Mouse (Mus musculus): Measurements from ENCODE around the gene Uqcrfs1. TPM values are rescaled to one million over a fixed set of nuclear protein-coding genes. Genes with fewer than 3 reads are reported as not detected.

Gene Uqcrfs1
- total and polyA plus RNA-seq, 3 experiments: 154 to 292 (median 173) TPM

DNA sequence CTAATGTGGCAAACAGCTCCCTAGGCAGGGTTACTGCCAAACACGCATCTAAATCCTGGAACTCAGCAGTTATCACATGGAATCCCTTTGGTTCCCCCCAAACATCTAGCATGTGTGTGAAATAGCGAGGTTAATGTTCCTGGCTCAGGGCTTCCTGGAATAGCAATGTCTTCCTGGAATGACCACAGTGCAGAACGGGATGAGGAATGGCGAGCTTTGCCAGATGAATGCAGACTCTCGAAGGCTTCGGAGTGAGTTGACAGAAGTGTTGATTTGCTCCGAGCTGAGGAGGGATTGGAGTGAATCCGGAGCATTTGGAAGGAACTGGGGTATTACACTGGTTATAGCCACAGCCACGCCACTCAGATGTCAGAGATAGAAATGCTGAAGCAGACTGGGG, 21.2 kb downstream of the Uqcrfs1 start:
- no peak for TF ChIP-seq MAX (IDR thresholded peaks at IDR 0.05; ENCODE audit: low read length)
- no peak for TF ChIP-seq KAT2A (IDR thresholded peaks at IDR 0.05; ENCODE audit: insufficient replicate concordance, low read length)
- TF ChIP-seq POLR2AphosphoS2 (IDR thresholded peaks at IDR 0.05; ENCODE audit: low read depth, low read length): no peak
- TF ChIP-seq JUND (conservative IDR thresholded peaks at IDR 0.05; ENCODE audit: low read depth, low read length): no peak
- TF ChIP-seq MEF2A (IDR thresholded peaks at IDR 0.05; ENCODE audit: borderline replicate concordance, low read depth, low read length): no peak
- no peak for TF ChIP-seq MAFK (IDR thresholded peaks at IDR 0.05; ENCODE audit: insufficient replicate concordance, low read length)
- no peak for TF ChIP-seq HCFC1 (IDR thresholded peaks at IDR 0.05; ENCODE audit: low read depth, low read length)
- TF ChIP-seq E2F4 (IDR thresholded peaks at IDR 0.05; ENCODE audit: insufficient replicate concordance, low read depth, low read length): no peak
- TF ChIP-seq BHLHE40 (IDR thresholded peaks at IDR 0.05; ENCODE audit: low read depth, low read length): no peak
- TF ChIP-seq MAZ (IDR thresholded peaks at IDR 0.05; ENCODE audit: low read depth, low read length): no peak
- TF ChIP-seq CTCF (conservative IDR thresholded peaks at IDR 0.05 in 1 of 2, IDR thresholded peaks at IDR 0.05 in 1 of 2; ENCODE audit: low read depth in 2 of 2, low read length in 2 of 2): no peak
- no peak for TF ChIP-seq ETS1 (conservative IDR thresholded peaks at IDR 0.05; ENCODE audit: low read depth, low read length)
- no peak for TF ChIP-seq TBP (conservative IDR thresholded peaks at IDR 0.05; ENCODE audit: low read depth, low read length)
- TF ChIP-seq JUN (IDR thresholded peaks at IDR 0.05; ENCODE audit: insufficient read depth, low read depth, low read length): no peak
- TF ChIP-seq SMC3 (IDR thresholded peaks at IDR 0.05; ENCODE audit: low read depth, low read length): no peak
- TF ChIP-seq ZKSCAN1 (IDR thresholded peaks at IDR 0.05; ENCODE audit: borderline replicate concordance, low read depth, low read length): no peak
- TF ChIP-seq ELF1 (IDR thresholded peaks at IDR 0.05; ENCODE audit: low read depth, low read length): no peak
- TF ChIP-seq USF1 (IDR thresholded peaks at IDR 0.05; ENCODE audit: low read depth, low read length): no peak
- TF ChIP-seq ZC3H11A (IDR thresholded peaks at IDR 0.05; ENCODE audit: low read depth, low read length): no peak
- TF ChIP-seq EP300 (IDR thresholded peaks at IDR 0.05; ENCODE audit: low read length): no peak
- in situ Hi-C loops (cut with MboI; ENCODE audit: low pct_ligation_motif_present, low pct_unique_long_range_greater_than_20kb, low sequenced_read_pairs): loop anchor here (10.0 kb wide), 1 partner anchor 139 kb away; no protein-coding TSS in a partner anchor
- H3K9ac ChIP-seq (ENCODE audit: insufficient read depth, low read depth): no peak overlapping the region
- no peaks in the 10 kb centered on the region for H3K27me3 ChIP-seq (replicated peaks)
- dilution Hi-C loops (cut with MboI; ENCODE audit: extremely low pct_ligation_motif_present, extremely low pct_unique_long_range_greater_than_20kb, low sequenced_read_pairs): no loop called here
- DNase-seq (ENCODE audit: extremely low read depth): no peak
- peaks cover 4% of the 10 kb centered on the region for H3K9me3 ChIP-seq (replicated peaks; ENCODE audit: low read length)
- no peak overlapping the region for H3K4me2 ChIP-seq (ENCODE audit: insufficient read depth, low read depth, poor library complexity, severe bottlenecking)
- no peaks in the 10 kb centered on the region for H3K36me3 ChIP-seq (replicated peaks in 1 of 2; ENCODE audit: control insufficient read depth in 1 of 2, insufficient read depth in 1 of 2, low read length in 1 of 2)
- H3K4me3 ChIP-seq (replicated peaks in 1 of 3; ENCODE audit: low read depth in 2 of 3, low read length in 2 of 3, poor library complexity in 1 of 3): no peak overlapping the region
- H3K27ac ChIP-seq (ENCODE audit: insufficient read depth, low read depth): no peak overlapping the region
- H3K4me1 ChIP-seq (ENCODE audit: control insufficient read depth in 1 of 2, insufficient read depth in 2 of 2): no peaks in the 10 kb centered on the region
- H3K79me2 ChIP-seq (replicated peaks; ENCODE audit: control insufficient read depth, extremely low read depth, insufficient read depth, poor library complexity, severe bottlenecking): no peaks in the 10 kb centered on the region

DNA sequence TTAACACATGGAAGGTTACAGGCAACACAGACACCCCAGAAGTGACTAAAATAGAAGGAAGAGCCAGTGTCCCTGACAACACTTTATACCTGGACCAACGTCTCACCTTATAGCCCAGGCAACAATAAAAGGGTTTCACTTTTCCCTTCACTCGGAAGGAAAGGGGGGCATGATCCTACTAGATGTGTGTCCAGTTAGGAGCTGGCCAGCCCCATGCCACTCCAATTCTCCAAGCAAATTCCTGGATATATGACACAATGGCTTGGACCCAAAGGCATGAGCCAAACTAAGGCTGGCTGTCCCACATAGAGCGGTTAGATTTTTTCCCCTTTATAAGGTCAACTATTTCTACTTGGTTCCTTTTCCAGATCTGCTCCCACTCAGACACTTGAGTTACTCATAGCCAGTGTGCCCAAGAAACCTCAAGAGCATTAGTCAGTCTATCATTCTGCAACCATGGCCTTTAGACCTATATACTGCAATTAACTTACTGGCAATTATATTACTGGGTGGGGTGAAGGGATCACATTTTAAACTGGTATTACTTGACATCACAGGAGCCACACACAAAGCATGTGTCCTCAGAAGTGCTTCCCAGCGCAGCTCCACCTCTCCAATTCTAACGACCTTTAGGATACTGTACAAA, 21.8 kb downstream of the Uqcrfs1 start:
- Histone ChIP-seq H3K4me1 (ENCODE audit: control insufficient read depth in 1 of 2, insufficient read depth in 2 of 2) (no peaks in the 10 kb centered on the region), H3K4me2 (ENCODE audit: insufficient read depth, low read depth, poor library complexity, severe bottlenecking) (no peak overlapping the region), H3K27ac (ENCODE audit: insufficient read depth, low read depth) (no peak overlapping the region), H3K36me3 (replicated peaks in 1 of 2; ENCODE audit: control insufficient read depth in 1 of 2, insufficient read depth in 1 of 2, low read length in 1 of 2) (no peaks in the 10 kb centered on the region), H3K27me3 (replicated peaks) (no peaks in the 10 kb centered on the region), H3K79me2 (replicated peaks; ENCODE audit: control insufficient read depth, extremely low read depth, insufficient read depth, poor library complexity, severe bottlenecking) (no peaks in the 10 kb centered on the region), H3K9me3 (replicated peaks; ENCODE audit: low read length) (peaks cover 4% of the 10 kb centered on the region), H3K9ac (ENCODE audit: insufficient read depth, low read depth) (no peak overlapping the region), H3K4me3 (replicated peaks in 1 of 3; ENCODE audit: low read depth in 2 of 3, low read length in 2 of 3, poor library complexity in 1 of 3) (no peak overlapping the region)
- no peak for DNase-seq (ENCODE audit: extremely low read depth)
- dilution Hi-C loops (cut with MboI; ENCODE audit: extremely low pct_ligation_motif_present, extremely low pct_unique_long_range_greater_than_20kb, low sequenced_read_pairs): no loop called here
- TF ChIP-seq ETS1 (conservative IDR thresholded peaks at IDR 0.05; ENCODE audit: low read depth, low read length) (no peak), ZMIZ1 (IDR thresholded peaks at IDR 0.05; ENCODE audit: low read depth, low read length) (no peak), MXI1 (IDR thresholded peaks at IDR 0.05; ENCODE audit: low read depth, low read length) (no peak), SIN3A (IDR thresholded peaks at IDR 0.05; ENCODE audit: low read length) (no peak), JUN (IDR thresholded peaks at IDR 0.05; ENCODE audit: insufficient read depth, low read depth, low read length) (no peak), MAZ (IDR thresholded peaks at IDR 0.05; ENCODE audit: low read depth, low read length) (no peak), E2F4 (IDR thresholded peaks at IDR 0.05; ENCODE audit: insufficient replicate concordance, low read depth, low read length) (no peak), UBTF (IDR thresholded peaks at IDR 0.05; ENCODE audit: low read depth, low read length) (no peak), ZC3H11A (IDR thresholded peaks at IDR 0.05; ENCODE audit: low read depth, low read length) (no peak), NRF1 (IDR thresholded peaks at IDR 0.05; ENCODE audit: low read depth, low read length) (no peak), MAFK (IDR thresholded peaks at IDR 0.05; ENCODE audit: insufficient replicate concordance, low read length) (no peak), BHLHE40 (IDR thresholded peaks at IDR 0.05; ENCODE audit: low read depth, low read length) (no peak), POLR2A (IDR thresholded peaks at IDR 0.05; ENCODE audit: low read depth, low read length) (no peak), ELF1 (IDR thresholded peaks at IDR 0.05; ENCODE audit: low read depth, low read length) (no peak), USF2 (conservative IDR thresholded peaks at IDR 0.05; ENCODE audit: low read depth, low read length) (no peak), NELFE (IDR thresholded peaks at IDR 0.05; ENCODE audit: low read depth, low read length) (no peak), HCFC1 (IDR thresholded peaks at IDR 0.05; ENCODE audit: low read depth, low read length) (no peak), PAX5 (IDR thresholded peaks at IDR 0.05; ENCODE audit: low read length) (no peak), KAT2A (IDR thresholded peaks at IDR 0.05; ENCODE audit: insufficient replicate concordance, low read length) (no peak), CHD2 (IDR thresholded peaks at IDR 0.05; ENCODE audit: low read length) (no peak)
- in situ Hi-C loops (cut with MboI; ENCODE audit: low pct_ligation_motif_present, low pct_unique_long_range_greater_than_20kb, low sequenced_read_pairs): loop anchor here (10.0 kb wide), 1 partner anchor 139 kb away; no protein-coding TSS in a partner anchor

Measured in CH12.LX (cell line).